24 mouse cellular contexts compared by ENCODE assay signal in the genomic region with DNA sequence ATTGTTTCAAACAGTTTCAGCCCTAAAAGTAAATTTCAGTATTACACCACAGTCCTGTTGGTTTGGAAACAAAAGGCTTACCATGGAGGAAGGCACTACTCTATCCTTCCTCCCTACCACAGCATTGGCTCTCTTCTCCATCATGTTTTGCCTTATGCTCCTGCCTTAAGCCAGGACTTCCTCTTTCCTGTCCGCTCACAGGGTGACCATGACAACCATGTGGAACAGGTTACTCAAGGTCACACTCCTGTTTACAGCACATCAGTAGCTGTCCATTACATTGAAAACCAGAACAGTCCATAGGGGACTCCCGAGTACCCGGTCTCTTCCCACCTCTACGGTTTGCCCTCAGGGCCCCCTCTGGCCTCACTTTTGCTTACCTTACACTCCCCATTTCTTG.
A peak's percentile ranks its signal among the peaks of the same experiment; 100 is the strongest.
DNase-seq lines count a peak whose midpoint lies in the region; ATAC-seq and TF ChIP-seq lines count a peak whose summit lies in the region.
"Had no signal": no experiment of that assay in that cellular context is flagged by ENCODE, and none has a peak within 500 bp of the region (broad histone marks: within the 10 kb centered on the region; RNA-seq: fewer than 3 reads in every experiment).

No protein-coding gene starts in this region.

- no peak for TF ChIP-seq CTCF in kidney, postnatal 0 days (IDR thresholded peaks at IDR 0.05; ENCODE audit: low read depth)
- TF ChIP-seq CTCF in Patski (IDR thresholded peaks at IDR 0.05): no peak

- DNase-seq in kidney, postnatal 0 days (ENCODE audit: low spot score): no peak
- no peak for DNase-seq in kidney, adult 11 months
- no peak for DNase-seq in Patski (ENCODE audit: low read depth, low spot score)
- DNase-seq in limb, embryonic 10.5 days (ENCODE audit: low spot score): no peak
- DNase-seq in embryo, embryonic 9.5 days (ENCODE audit: extremely low spot score): no peak
- no peak for DNase-seq in thymus, postnatal 10 days (ENCODE audit: low spot score in 2 of 2)
- DNase-seq: adrenal gland, postnatal 14 days; cerebellum, adult 11-12 months; cerebellum, adult 9-11 months; embryo, embryonic 11 days; forebrain, postnatal 0 days; gastrocnemius, postnatal 25 days; heart, adult 18-20 months; heart, postnatal 14 days had no signal

- H3K4me1 ChIP-seq in kidney, postnatal 0 days (replicated peaks; ENCODE audit: insufficient read depth, low read length): no peaks in the 10 kb centered on the region
- peaks cover 7% of the 10 kb centered on the region for H3K4me1 ChIP-seq in limb, embryonic 10.5 days
- H3K4me1 ChIP-seq: forebrain, embryonic 13.5 days; heart, embryonic 15.5 days; hindbrain, embryonic 10.5 days; intestine, embryonic 15.5 days had no signal

- CTCF ChIA-PET in Patski (lab: Charles Lee): interaction anchor here (1.0 kb wide), 1 partner anchor 14 kb away, joined by 3 read pairs; no protein-coding TSS in a partner anchor

- H3K4me2 ChIP-seq in kidney, postnatal 0 days (ENCODE audit: low read length): no peak overlapping the region
- H3K4me2 ChIP-seq: embryonic facial prominence, embryonic 12.5 days; forebrain, embryonic 13.5 days; heart, embryonic 15.5 days; hindbrain, embryonic 14.5 days; intestine, embryonic 15.5 days had no signal

- WGBS in kidney, postnatal 0 days: 56% methylated on average over 4 of the region's 4 CpGs
- WGBS in limb, embryonic 10.5 days: 72% methylated on average over 4 of the region's 4 CpGs

- H3K4me3 ChIP-seq in kidney, postnatal 0 days (replicated peaks; ENCODE audit: low read depth, low read length): no peak overlapping the region
- H3K4me3 ChIP-seq in limb, embryonic 10.5 days: no peak overlapping the region
- H3K4me3 ChIP-seq: embryonic facial prominence, embryonic 12.5 days; forebrain, embryonic 13.5 days; heart, embryonic 10.5 days; heart, embryonic 15.5 days; hindbrain, embryonic 10.5 days; intestine, embryonic 15.5 days had no signal

- H3K36me3 ChIP-seq in kidney, postnatal 0 days (ENCODE audit: insufficient read depth, low read length): 0 out of 2 replicates have a peak, but pooled peaks cover 10% of the 10 kb centered on the region
- H3K36me3 ChIP-seq in limb, embryonic 10.5 days: peaks cover 3% of the 10 kb centered on the region; the same call in 1 of the 2 replicates
- H3K36me3 ChIP-seq: hindbrain, embryonic 10.5 days had no signal

- H3K27ac ChIP-seq in kidney, postnatal 0 days: no peak overlapping the region
- peak overlapping the region; percentile 25; the same call in 1 of the 2 replicates for H3K27ac ChIP-seq in limb, embryonic 10.5 days
- H3K27ac ChIP-seq: embryonic facial prominence, embryonic 12.5 days; forebrain, embryonic 13.5 days; heart, embryonic 10.5 days; heart, embryonic 15.5 days; hindbrain, embryonic 10.5 days; hindbrain, embryonic 14.5 days; intestine, embryonic 15.5 days had no signal

- H3K27me3 ChIP-seq in kidney, postnatal 0 days (ENCODE audit: insufficient read depth, low read length): no peaks in the 10 kb centered on the region
- H3K27me3 ChIP-seq in Patski: no peaks in the 10 kb centered on the region
- H3K27me3 ChIP-seq in limb, embryonic 10.5 days (ENCODE audit: low read depth, poor library complexity, severe bottlenecking): no peaks in the 10 kb centered on the region
- H3K27me3 ChIP-seq: CH12.LX; embryonic facial prominence, embryonic 12.5 days; forebrain, embryonic 13.5 days; heart, embryonic 15.5 days; intestine, embryonic 15.5 days had no signal

- ATAC-seq in kidney, postnatal 0 days (replicated peaks; ENCODE audit: low FRiP score, low read depth): 0 out of 2 replicates have a peak, but pooled peaks have one; percentile 43
- ATAC-seq in Patski: peak; percentile 21
- ATAC-seq in neutrophil, adult 5-6 weeks (ENCODE audit: extremely low read depth, insufficient number of reproducible peaks, low FRiP score, poor library complexity, severe bottlenecking): peak; percentile 77
- ATAC-seq in erythroblast, adult 5-6 weeks (replicated peaks; ENCODE audit: low FRiP score, poor library complexity, severe bottlenecking): no peak
- ATAC-seq: forebrain, embryonic 13.5 days; forebrain, postnatal 0 days; intestine, embryonic 15.5 days had no signal

- POLR2A ChIA-PET in Patski (lab: Charles Lee): no interaction called here

- no peak overlapping the region for H3K9ac ChIP-seq in kidney, postnatal 0 days (ENCODE audit: low read depth, low read length)
- H3K9ac ChIP-seq: embryonic facial prominence, embryonic 12.5 days; forebrain, embryonic 13.5 days; forebrain, postnatal 0 days; heart, embryonic 15.5 days; hindbrain, embryonic 14.5 days; intestine, embryonic 15.5 days had no signal

- in situ Hi-C loops in Patski (cut with MboI; ENCODE audit: low pct_unique_long_range_greater_than_20kb): no loop called here

- no peaks in the 10 kb centered on the region for H3K9me3 ChIP-seq in kidney, postnatal 0 days (replicated peaks; ENCODE audit: low read length)
- no peaks in the 10 kb centered on the region for H3K9me3 ChIP-seq in limb, embryonic 10.5 days (replicated peaks)
- H3K9me3 ChIP-seq: embryonic facial prominence, embryonic 12.5 days; forebrain, embryonic 13.5 days; heart, embryonic 10.5 days; heart, embryonic 15.5 days; hindbrain, embryonic 10.5 days; intestine, embryonic 15.5 days had no signal
